Mouse (Mus musculus) T-helper 1 cell (primary cell): ENCODE data around the gene Gm765.

Experiments
- in situ Hi-C: fragments of 300-600 bp; cut with MboI, MseI; formaldehyde crosslinking; loops from one replicate; pipeline ENCODE4 v1.15.1; 2025; ENCODE audit warnings: high pct_unique_total_duplicates

Gene Gm765

GRCm38 (mm10) chr6:98342654-98343053 is at the start of gene Gm765:
TSS of gene Gm765 (minus strand) at chr6:98342754.
- in situ Hi-C loops = no loop called here

GRCm38 (mm10) chr6:98385487-98385886 is 42.9 kb upstream of the Gm765 start:
- in situ Hi-C loops = no loop called here

- in situ Hi-C loops = no loop called here
Observed at GRCm38 (mm10) chr6:98384431-98384830, 41.9 kb upstream of the Gm765 start.

GRCm38 (mm10) chr6:98383411-98383810 is 40.9 kb upstream of the Gm765 start:
- in situ Hi-C loops = no loop called here

- in situ Hi-C loops = no loop called here
Observed at GRCm38 (mm10) chr6:98366199-98366598, 23.6 kb upstream of the Gm765 start.

GRCm38 (mm10) chr6:98355271-98355670 is 12.7 kb upstream of the Gm765 start:
- in situ Hi-C loops = no loop called here

- in situ Hi-C loops = no loop called here
Observed at GRCm38 (mm10) chr6:98353285-98353684, 10.7 kb upstream of the Gm765 start.

- in situ Hi-C loops = no loop called here
Observed at GRCm38 (mm10) chr6:98332714-98333113, 9.8 kb downstream of the Gm765 start.

- in situ Hi-C loops = no loop called here
Observed at GRCm38 (mm10) chr6:98311659-98312058, 30.9 kb downstream of the Gm765 start.

- in situ Hi-C loops = no loop called here
Observed at GRCm38 (mm10) chr6:98307647-98308046, 34.9 kb downstream of the Gm765 start.

GRCm38 (mm10) chr6:98307159-98307558 is 35.4 kb downstream of the Gm765 start:
- in situ Hi-C loops = no loop called here

- in situ Hi-C loops = no loop called here
Observed at GRCm38 (mm10) chr6:98292064-98292463, 50.5 kb downstream of the Gm765 start.

GRCm38 (mm10) chr6:98288316-98288715 is 54.2 kb downstream of the Gm765 start:
- in situ Hi-C loops = no loop called here

- in situ Hi-C loops = no loop called here
Observed at GRCm38 (mm10) chr6:98287521-98287920, 55.0 kb downstream of the Gm765 start.

- in situ Hi-C loops = no loop called here
Observed at GRCm38 (mm10) chr6:98285190-98285589, 57.4 kb downstream of the Gm765 start.

- in situ Hi-C loops = no loop called here
Observed at GRCm38 (mm10) chr6:98282791-98283190, 59.8 kb downstream of the Gm765 start.

GRCm38 (mm10) chr6:98271553-98271952 is 71.0 kb downstream of the Gm765 start:
- in situ Hi-C loops = no loop called here

- in situ Hi-C loops = no loop called here
Observed at GRCm38 (mm10) chr6:98262961-98263360, 79.6 kb downstream of the Gm765 start.

GRCm38 (mm10) chr6:98259016-98259415 is 83.5 kb downstream of the Gm765 start:
- in situ Hi-C loops = loop anchor here (5.0 kb wide), 1 partner anchor 88 kb away; no protein-coding TSS in a partner anchor

- in situ Hi-C loops = no loop called here
Observed at GRCm38 (mm10) chr6:98246449-98246848, 96.1 kb downstream of the Gm765 start.

- in situ Hi-C loops = no loop called here
Observed at GRCm38 (mm10) chr6:98243186-98243585, 99.4 kb downstream of the Gm765 start.

- in situ Hi-C loops = no loop called here
Observed at GRCm38 (mm10) chr6:98240561-98241272, 101.8 kb downstream of the Gm765 start.

- in situ Hi-C loops = no loop called here
Observed at GRCm38 (mm10) chr6:98234097-98234496, 108.5 kb downstream of the Gm765 start.

- in situ Hi-C loops = no loop called here
Observed at GRCm38 (mm10) chr6:98223923-98224322, 118.6 kb downstream of the Gm765 start.
